Mouse (Mus musculus) A20 (cell line): ENCODE results near the gene Gm2696.
A peak's percentile ranks its signal among the peaks of the same experiment; 100 is the strongest.

Experiments used
- DNase-seq: peaks from one replicate; pipeline ENCODE4 v3.0.0-alpha.2; 2011; ENCODE audit warnings: low read depth, low spot score

The Gm2696 gene

DNA sequence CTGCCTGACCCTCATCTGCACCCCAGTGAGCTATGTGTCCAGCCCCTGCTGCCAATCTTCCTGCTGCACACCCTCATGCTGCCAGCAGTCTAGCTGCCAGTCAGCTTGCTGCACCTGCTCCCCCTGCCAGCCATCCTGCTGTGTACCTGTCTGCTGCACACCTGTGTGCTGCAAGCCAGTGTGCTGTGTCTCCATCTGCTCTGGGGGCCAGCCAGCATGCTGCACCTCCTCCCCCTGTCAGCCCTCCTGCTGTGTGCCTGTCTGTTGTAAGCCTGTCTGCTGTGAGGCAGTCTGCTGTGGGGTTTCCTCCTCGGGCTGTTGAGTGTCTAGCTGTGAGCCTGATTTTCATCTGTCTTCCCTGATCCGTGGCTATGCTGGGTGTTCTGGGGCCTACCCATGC lies 32.5 kb downstream of the Gm2696 start:
- DNase-seq = no peak

- DNase-seq = no peak
Observed at GRCm38 (mm10) chr10:77847538-77847937, 33.1 kb downstream of the Gm2696 start.

GRCm38 (mm10) chr10:77852559-77852958 lies 38.1 kb downstream of the Gm2696 start, which contains the start of gene Gm10318:
Gene Gm10318, plus strand, starts transcription at chr10:77852859.
- no peak for DNase-seq

- DNase-seq = no peak
Observed at GRCm38 (mm10) chr10:77861675-77862074, 47.2 kb downstream of the Gm2696 start, which contains the start of gene Gm3285. Gene Gm3285, plus strand, starts transcription at chr10:77861975.

DNA sequence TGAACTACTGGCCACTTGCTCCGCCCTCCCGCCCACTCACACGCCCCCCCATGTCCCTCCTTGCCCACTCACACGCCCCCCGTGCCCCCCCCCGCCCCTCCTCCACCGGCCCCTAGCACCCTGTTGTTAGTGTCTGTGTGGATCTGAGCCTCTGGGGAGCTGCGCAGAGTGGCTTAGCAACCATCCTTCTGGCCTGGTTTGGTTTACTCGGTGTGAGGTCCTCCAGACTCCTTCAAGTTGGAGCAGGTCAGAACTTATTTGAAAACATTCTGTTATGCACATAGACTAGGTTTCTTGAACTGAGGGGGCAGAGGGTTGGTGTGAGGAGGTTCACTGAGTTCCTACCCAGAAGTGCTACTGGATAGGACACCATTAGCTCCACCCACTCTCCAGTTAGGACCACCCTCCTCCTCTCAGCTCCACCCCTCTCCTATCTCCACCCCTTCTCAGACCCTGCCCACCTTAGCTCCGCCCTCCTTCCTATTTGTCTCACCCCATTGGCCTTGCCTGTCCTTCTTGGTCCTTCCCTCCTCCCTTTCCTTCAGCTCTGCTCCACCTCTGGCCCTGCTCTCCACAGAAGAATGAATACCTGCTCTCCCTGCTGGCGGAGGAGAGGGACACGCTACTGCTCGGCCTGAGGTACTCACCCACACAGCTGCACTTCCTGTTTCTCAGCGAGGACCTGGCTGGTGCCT lies 49.7 kb downstream of the Gm2696 start:
- peak; percentile 94 for DNase-seq

- no peak for DNase-seq
Observed at GRCm38 (mm10) chr10:77864762-77865143, 50.3 kb downstream of the Gm2696 start.

DNA sequence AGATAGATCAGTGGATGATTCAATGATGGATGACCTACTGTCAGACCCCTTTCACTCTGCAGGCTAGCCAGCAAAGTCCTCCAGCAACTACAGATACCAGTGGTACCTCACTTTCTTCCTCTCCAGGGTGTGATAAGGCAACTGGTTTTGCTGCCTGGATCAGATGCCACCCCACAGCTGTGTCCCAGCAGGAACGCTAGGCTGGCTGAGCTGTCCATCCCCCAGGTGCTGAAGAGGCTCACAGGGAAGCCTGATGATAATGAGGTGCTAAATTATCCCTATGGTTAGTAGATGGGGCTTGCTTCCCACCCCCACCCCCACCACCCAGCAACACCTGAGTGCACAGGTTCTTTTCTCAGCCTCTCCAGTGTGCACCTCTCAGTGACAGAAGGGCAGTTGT lies 53.1 kb downstream of the Gm2696 start:
- no peak for DNase-seq

- no peak for DNase-seq
Observed at GRCm38 (mm10) chr10:77869651-77870050, 55.2 kb downstream of the Gm2696 start.

GRCm38 (mm10) chr10:77878985-77879384 lies 64.5 kb downstream of the Gm2696 start:
- peak; percentile 17 for DNase-seq

DNA sequence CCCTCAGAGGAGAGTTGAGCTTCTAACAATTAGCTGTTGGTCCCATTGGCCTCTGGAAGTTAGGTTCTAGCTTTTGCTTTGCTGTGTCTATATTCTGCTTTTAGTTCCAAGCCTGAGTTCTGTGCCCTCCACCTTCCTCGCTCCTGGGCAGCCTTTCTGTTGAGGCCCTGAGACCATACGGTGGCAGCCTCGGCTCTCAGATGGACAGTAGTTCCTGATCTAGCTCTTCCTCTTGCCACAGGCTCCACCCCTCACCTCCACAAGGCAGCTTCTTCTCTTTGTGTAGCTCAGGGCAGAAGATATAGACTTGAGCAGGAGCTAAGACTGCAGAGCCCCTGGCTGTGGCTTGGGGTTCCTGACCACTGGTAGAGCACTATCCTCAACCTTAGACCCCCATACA lies 65.8 kb downstream of the Gm2696 start:
- peak; percentile 68 for DNase-seq

GRCm38 (mm10) chr10:77882553-77882952 lies 68.1 kb downstream of the Gm2696 start:
- DNase-seq = peak; percentile 21
